Mouse (Mus musculus): Measurements from ENCODE around the gene Ucn3.
"Not testable (repeated sequence)": the region's sequence is repeated elsewhere in the genome, so short reads cannot be mapped to it uniquely, and the experiment has no call there.

Gene Ucn3

GRCm38 (mm10) chr13:3945249-3945648, at the start of gene Ucn3:
Gene Ucn3 (minus strand): TSS chr13:3945349.
- DNase-seq (ENCODE audit: extremely low read depth, insufficient read length, low spot score): no peak

DNA sequence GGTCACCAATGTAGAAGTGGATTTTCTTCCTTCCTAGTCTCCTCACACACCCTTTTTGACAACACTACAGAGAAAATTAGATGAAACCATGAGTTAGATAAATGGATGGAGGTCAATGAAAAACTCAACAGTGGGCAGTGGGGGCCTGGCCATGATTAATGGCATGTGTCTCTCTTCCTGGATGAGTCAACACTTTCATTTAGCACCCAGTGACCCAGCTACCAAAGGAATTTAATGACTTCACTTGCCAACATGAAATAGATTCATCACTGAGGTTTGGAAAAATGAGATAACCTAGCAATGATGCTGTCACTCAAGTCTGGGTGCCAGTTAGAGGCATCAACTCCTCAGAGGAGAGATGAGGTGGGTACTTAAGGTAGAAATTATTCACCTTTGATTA, 46.9 kb upstream of the Ucn3 start:
- DNase-seq (ENCODE audit: extremely low read depth, insufficient read length, low spot score): no peak

DNA sequence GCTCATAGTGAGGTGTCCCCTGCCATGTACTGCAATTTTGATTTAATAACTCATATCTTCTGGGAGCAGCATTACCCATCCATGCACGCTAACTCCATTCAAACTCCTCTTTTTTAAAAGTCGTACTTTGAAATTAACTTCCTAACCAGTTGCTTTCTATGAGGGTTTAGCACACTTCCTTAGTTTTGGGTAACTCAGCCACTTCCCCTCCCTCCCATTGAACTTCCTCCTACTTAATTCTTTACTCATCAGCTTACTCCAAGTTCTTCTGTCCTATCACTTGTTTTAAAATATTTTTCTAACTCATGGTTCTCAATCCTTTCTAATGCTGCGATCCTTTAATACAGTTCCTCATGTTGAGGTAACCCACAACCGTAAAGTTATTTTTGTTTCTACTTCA, 23.7 kb upstream of the Ucn3 start:
- no peak for DNase-seq (ENCODE audit: extremely low read depth, insufficient read length, low spot score)

- DNase-seq (ENCODE audit: extremely low read depth, insufficient read length, low spot score): peak; percentile 11
Observed at GRCm38 (mm10) chr13:3951198-3951914, 6.2 kb upstream of the Ucn3 start.

GRCm38 (mm10) chr13:3949477-3949876, 4.3 kb upstream of the Ucn3 start:
- DNase-seq (ENCODE audit: extremely low read depth, insufficient read length, low spot score): no peak

- no peak for DNase-seq (ENCODE audit: extremely low read depth, insufficient read length, low spot score)
Observed at GRCm38 (mm10) chr13:3947267-3947666, 2.1 kb upstream of the Ucn3 start.

DNA sequence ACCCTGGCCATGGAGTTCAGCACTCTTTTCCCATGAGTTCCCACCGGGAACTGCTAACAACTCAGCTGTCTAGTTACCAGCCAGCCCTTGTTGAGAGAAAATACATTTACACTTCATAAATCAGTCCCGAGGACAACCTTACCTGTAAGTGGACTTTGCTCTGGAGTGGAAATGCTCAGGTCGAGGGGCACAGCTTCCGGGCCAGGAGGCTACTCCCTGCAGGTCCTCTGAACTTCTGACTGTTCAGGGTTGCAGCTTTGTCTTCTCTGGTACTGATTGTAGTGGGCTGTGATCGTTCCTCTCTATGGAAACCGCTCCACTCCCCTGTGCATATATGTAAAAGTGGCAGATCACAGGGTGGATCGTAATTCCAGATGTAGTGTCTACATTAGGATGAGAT, 450 bp downstream of the Ucn3 start:
- no peak for DNase-seq (ENCODE audit: extremely low read depth, insufficient read length, low spot score)

DNA sequence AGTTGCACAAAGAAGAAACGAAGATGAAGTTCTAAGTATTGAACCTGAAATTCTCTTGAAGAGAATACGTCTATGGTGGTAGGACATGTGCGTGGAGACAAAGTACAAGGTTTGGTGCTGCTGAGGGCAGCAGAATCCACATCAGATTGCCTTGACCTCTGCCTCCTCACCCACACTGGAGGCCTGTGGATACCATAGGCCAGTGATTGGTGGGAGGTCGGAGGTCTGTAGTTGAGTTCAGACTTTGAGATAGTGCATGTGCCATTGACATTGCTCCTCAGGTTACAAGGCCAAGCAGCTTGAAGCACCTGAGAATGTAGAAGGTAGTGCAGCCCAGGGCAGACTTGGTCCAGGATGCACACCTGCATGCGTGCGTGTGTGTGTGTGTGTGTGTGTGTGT, 19.1 kb downstream of the Ucn3 start:
- DNase-seq (ENCODE audit: extremely low read depth, insufficient read length, low spot score): no peak

GRCm38 (mm10) chr13:3925632-3926031, 19.5 kb downstream of the Ucn3 start:
- no peak for DNase-seq (ENCODE audit: extremely low read depth, insufficient read length, low spot score)

- no peak for DNase-seq (ENCODE audit: extremely low read depth, insufficient read length, low spot score)
Observed at GRCm38 (mm10) chr13:3924483-3924882, 20.7 kb downstream of the Ucn3 start.

DNA sequence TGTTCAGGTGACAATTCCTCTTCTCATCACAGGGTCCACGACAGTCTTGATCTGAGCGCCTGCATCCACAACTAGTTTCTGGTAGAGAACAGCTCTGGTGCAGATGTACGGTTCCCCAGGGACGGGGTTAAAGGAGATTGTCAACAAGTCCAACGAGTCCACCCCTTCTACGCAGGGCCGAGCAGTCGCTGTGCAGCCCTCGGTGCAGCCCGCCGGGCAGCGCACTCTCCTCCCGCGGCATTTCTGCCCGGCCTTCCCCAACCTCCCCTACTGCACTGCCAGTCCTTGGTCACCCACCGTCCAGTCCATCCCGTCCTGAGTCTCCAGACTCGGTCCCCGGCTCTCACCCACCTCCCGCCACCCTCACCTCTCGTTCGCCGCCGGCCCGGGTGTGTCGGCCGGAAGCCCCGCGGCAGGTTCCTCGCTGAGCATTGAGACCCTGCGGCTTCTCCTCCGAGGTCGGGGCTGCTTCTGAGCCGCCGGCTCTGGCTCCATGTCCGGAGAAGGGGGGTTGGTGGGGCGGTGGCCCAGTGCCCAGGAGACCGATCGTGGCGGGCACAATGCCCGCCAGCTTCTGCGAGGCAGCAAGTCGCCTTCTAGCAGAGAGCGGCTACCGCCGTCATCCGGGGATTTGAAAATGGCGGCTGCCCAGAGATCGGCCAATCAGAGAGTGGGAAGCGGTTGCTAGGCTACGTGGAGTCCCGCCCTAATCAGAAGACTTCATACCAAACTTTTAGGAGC, 27.4 kb downstream of the Ucn3 start, which contains the start of the genes Net1 and Tubal3:
Gene Net1, minus strand, starts transcription at position 650 of the 741 bp plus-strand sequence.
Gene Tubal3, plus strand, starts transcription at position 704 of the 741 bp plus-strand sequence.
- DNase-seq (ENCODE audit: extremely low read depth, insufficient read length, low spot score): peak; percentile 91

- DNase-seq (ENCODE audit: extremely low read depth, insufficient read length, low spot score): no peak
Observed at GRCm38 (mm10) chr13:3913504-3913903, 31.6 kb downstream of the Ucn3 start.

GRCm38 (mm10) chr13:3910356-3910755, 34.8 kb downstream of the Ucn3 start:
- DNase-seq (ENCODE audit: extremely low read depth, insufficient read length, low spot score): no peak

- no peak for DNase-seq (ENCODE audit: extremely low read depth, insufficient read length, low spot score)
Observed at GRCm38 (mm10) chr13:3908262-3908661, 36.9 kb downstream of the Ucn3 start.

- no peak for DNase-seq (ENCODE audit: extremely low read depth, insufficient read length, low spot score)
Observed at GRCm38 (mm10) chr13:3907151-3907696, 37.9 kb downstream of the Ucn3 start.

DNA sequence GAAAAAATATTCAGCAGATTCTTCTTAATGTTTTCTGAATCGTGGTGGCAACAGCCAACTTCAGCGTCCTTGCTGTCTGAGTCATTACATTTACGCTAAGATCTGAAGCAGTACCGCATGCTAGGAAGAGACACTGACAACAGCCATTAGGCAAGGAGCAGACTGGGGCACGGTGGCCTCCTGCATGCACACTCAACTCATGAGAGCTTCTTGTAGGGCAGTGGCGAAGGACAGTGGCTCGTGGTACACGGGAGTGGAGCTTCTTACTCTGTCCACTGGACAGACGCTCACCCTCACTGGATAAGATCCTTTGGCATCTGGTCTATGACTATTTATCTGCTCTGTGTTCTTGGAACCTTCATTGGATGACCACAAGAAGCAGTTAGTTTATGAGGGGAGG, 45.8 kb downstream of the Ucn3 start:
- no peak for DNase-seq (ENCODE audit: extremely low read depth, insufficient read length, low spot score)

GRCm38 (mm10) chr13:3898202-3898601, 46.9 kb downstream of the Ucn3 start:
- not testable (repeated sequence) for DNase-seq (ENCODE audit: extremely low read depth, insufficient read length, low spot score)

DNA sequence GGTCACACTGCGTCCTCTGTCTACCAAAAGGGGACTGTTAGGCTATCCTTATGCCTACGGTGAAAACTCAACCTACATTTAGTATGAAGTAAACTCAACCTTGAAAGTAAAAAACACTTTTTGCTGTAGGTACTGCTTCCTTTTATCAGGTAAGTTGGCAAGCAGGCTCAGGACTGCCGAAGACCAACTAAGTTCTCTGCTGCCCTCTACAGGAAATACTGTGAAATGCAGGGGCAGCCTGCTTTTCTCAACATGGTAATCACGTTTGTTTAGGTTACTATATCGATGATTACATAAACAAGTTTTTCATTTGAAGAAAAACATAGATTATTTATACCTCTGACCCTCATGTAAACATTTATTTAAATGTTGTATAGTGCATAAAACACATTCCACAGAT, 48.2 kb downstream of the Ucn3 start:
- DNase-seq (ENCODE audit: extremely low read depth, insufficient read length, low spot score): no peak

GRCm38 (mm10) chr13:3896032-3896431, 49.1 kb downstream of the Ucn3 start:
- DNase-seq (ENCODE audit: extremely low read depth, insufficient read length, low spot score): no peak

- DNase-seq (ENCODE audit: extremely low read depth, insufficient read length, low spot score): no peak
Observed at GRCm38 (mm10) chr13:3895397-3895980, 49.7 kb downstream of the Ucn3 start.

DNA sequence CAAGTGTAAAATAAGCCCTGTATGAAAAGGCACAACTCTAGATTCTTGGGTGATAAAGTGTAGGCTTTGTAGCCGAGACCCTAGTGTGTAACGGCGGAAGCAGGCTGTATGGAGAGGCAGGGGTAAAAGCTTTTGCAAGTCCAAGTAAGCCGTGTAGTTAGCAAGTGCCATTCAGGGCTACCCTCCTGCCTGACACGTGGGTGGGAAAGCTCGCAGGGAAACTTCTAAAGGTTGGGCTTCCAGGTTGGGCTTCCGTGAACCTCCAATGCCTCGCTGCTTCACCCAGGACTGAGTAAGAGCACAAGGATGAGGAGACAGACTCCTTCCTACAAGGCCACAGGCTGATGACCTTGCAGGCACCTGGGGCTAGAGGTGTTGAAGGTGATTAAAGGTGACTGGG, 50.6 kb downstream of the Ucn3 start:
- no peak for DNase-seq (ENCODE audit: extremely low read depth, insufficient read length, low spot score)
